Mouse (Mus musculus): ENCODE measurements around the gene Zdhhc22. TPM values are rescaled to one million over a fixed set of nuclear protein-coding genes. Genes with fewer than 3 reads are reported as not detected.

The Zdhhc22 gene
- total and polyA plus RNA-seq, 3 experiments = not detected

GRCm38 (mm10) chr12:86946301-86946781 lies 43.9 kb downstream of the Zdhhc22 start:
- intact Hi-C loops (cut with DNase I) = loop anchor here (2.0 kb wide), 1 partner anchor 28 kb away; no protein-coding TSS in a partner anchor
- under 1% methylated on average over 17 of the region's 17 CpGs for WGBS

GRCm38 (mm10) chr12:86945126-86945525 lies 45.1 kb downstream of the Zdhhc22 start:
- H3K27me3 ChIP-seq (ENCODE audit: control insufficient read depth, insufficient read depth, low read length) = no peaks in the 10 kb centered on the region
- no peaks in the 10 kb centered on the region for H3K79me2 ChIP-seq (replicated peaks; ENCODE audit: control insufficient read depth, insufficient read depth, low read length)
- no peak overlapping the region for H3K9ac ChIP-seq (ENCODE audit: low read depth, low read length)
- H3K4me1 ChIP-seq (ENCODE audit: control insufficient read depth, insufficient read depth, low read length) = peaks cover 15% of the 10 kb centered on the region
- peaks cover 8% of the 10 kb centered on the region for H3K36me3 ChIP-seq (ENCODE audit: control insufficient read depth, insufficient read depth, low read length)
- no peak overlapping the region for H3K4me3 ChIP-seq
- no peak for TF ChIP-seq POLR2A (IDR thresholded peaks at IDR 0.05; ENCODE audit: insufficient read depth, low read depth, low read length)
- TF ChIP-seq CTCF (IDR thresholded peaks at IDR 0.05) = peak; percentile 85
- 0 out of 2 replicates have a peak, but pooled peaks have one; percentile 38 for TF ChIP-seq EP300 (IDR thresholded peaks at IDR 0.05; ENCODE audit: insufficient read depth, low read depth, low read length)
- WGBS = 34% methylated on average over 4 of the region's 4 CpGs
- DNase-seq = peak in 1 of 2 experiments; percentile 71
- peak overlapping the region; percentile 99 for H3K27ac ChIP-seq
- intact Hi-C loops (cut with DNase I) = loop anchor here (2.0 kb wide), 2 partner anchors 14 to 40 kb away; no protein-coding TSS in a partner anchor

More at GRCm38 (mm10) chr12:86946301-86946781, 43.9 kb downstream of the Zdhhc22 start:
- Histone ChIP-seq H3K4me1 (ENCODE audit: control insufficient read depth, insufficient read depth, low read length) (peaks cover 14% of the 10 kb centered on the region), H3K9ac (ENCODE audit: low read depth, low read length) (peak overlapping the region; percentile 93), H3K27me3 (ENCODE audit: control insufficient read depth, insufficient read depth, low read length) (no peaks in the 10 kb centered on the region), H3K27ac (peak overlapping the region; percentile 99), H3K36me3 (ENCODE audit: control insufficient read depth, insufficient read depth, low read length) (peaks cover 11% of the 10 kb centered on the region), H3K4me3 (peak overlapping the region; percentile 63), H3K79me2 (replicated peaks; ENCODE audit: control insufficient read depth, insufficient read depth, low read length) (peaks cover 5% of the 10 kb centered on the region)
- no peak for TF ChIP-seq EP300 (IDR thresholded peaks at IDR 0.05; ENCODE audit: insufficient read depth, low read depth, low read length)
- no peak for TF ChIP-seq CTCF (IDR thresholded peaks at IDR 0.05)
- TF ChIP-seq POLR2A (IDR thresholded peaks at IDR 0.05; ENCODE audit: insufficient read depth, low read depth, low read length) = no peak
- no peak for DNase-seq

- intact Hi-C loops (cut with DNase I) = no loop called here
- Histone ChIP-seq H3K4me1 (ENCODE audit: control insufficient read depth, insufficient read depth, low read length) (peaks cover 13% of the 10 kb centered on the region), H3K4me3 (no peak overlapping the region), H3K36me3 (ENCODE audit: control insufficient read depth, insufficient read depth, low read length) (peaks cover 2% of the 10 kb centered on the region), H3K79me2 (replicated peaks; ENCODE audit: control insufficient read depth, insufficient read depth, low read length) (no peaks in the 10 kb centered on the region), H3K27ac (peak overlapping the region; percentile 34; the same call in 1 of the 2 replicates), H3K9ac (ENCODE audit: low read depth, low read length) (no peak overlapping the region), H3K27me3 (ENCODE audit: control insufficient read depth, insufficient read depth, low read length) (no peaks in the 10 kb centered on the region)
- DNase-seq = no peak
- TF ChIP-seq POLR2A (IDR thresholded peaks at IDR 0.05; ENCODE audit: insufficient read depth, low read depth, low read length) = no peak
- TF ChIP-seq EP300 (IDR thresholded peaks at IDR 0.05; ENCODE audit: insufficient read depth, low read depth, low read length) = no peak
- TF ChIP-seq CTCF (IDR thresholded peaks at IDR 0.05) = no peak
- WGBS = 91% methylated on average over 8 of the region's 8 CpGs
These were observed 46.8 kb downstream of the Zdhhc22 start for GRCm38 (mm10) chr12:86943421-86943820.

- 50% methylated on average over 5 of the region's 5 CpGs for WGBS
- H3K36me3 ChIP-seq (ENCODE audit: control insufficient read depth, insufficient read depth, low read length) = peaks cover 10% of the 10 kb centered on the region
- intact Hi-C loops (cut with DNase I) = no loop called here
- peak overlapping the region; percentile 51 for H3K27ac ChIP-seq
- no peaks in the 10 kb centered on the region for H3K79me2 ChIP-seq (replicated peaks; ENCODE audit: control insufficient read depth, insufficient read depth, low read length)
- no peak overlapping the region for H3K4me3 ChIP-seq
- H3K27me3 ChIP-seq (ENCODE audit: control insufficient read depth, insufficient read depth, low read length) = no peaks in the 10 kb centered on the region
- no peak for DNase-seq
- H3K4me1 ChIP-seq (ENCODE audit: control insufficient read depth, insufficient read depth, low read length) = peaks cover 21% of the 10 kb centered on the region
- TF ChIP-seq CTCF (IDR thresholded peaks at IDR 0.05) (no peak), POLR2A (IDR thresholded peaks at IDR 0.05; ENCODE audit: insufficient read depth, low read depth, low read length) (no peak), EP300 (IDR thresholded peaks at IDR 0.05; ENCODE audit: insufficient read depth, low read depth, low read length) (peak; percentile 70; the same call in 1 of the 2 replicates)
- H3K9ac ChIP-seq (ENCODE audit: low read depth, low read length) = no peak overlapping the region
These were observed 48.3 kb downstream of the Zdhhc22 start for GRCm38 (mm10) chr12:86941734-86942486.

GRCm38 (mm10) chr12:86941173-86941572 lies 49.1 kb downstream of the Zdhhc22 start:
- no peaks in the 10 kb centered on the region for H3K27me3 ChIP-seq (ENCODE audit: control insufficient read depth, insufficient read depth, low read length)
- intact Hi-C loops (cut with DNase I) = no loop called here
- peak overlapping the region; percentile 51 for H3K27ac ChIP-seq
- no peak overlapping the region for H3K4me3 ChIP-seq
- no peaks in the 10 kb centered on the region for H3K79me2 ChIP-seq (replicated peaks; ENCODE audit: control insufficient read depth, insufficient read depth, low read length)
- peak overlapping the region; percentile 13; the same call in 1 of the 2 replicates for H3K9ac ChIP-seq (ENCODE audit: low read depth, low read length)
- no peak for DNase-seq
- H3K4me1 ChIP-seq (ENCODE audit: control insufficient read depth, insufficient read depth, low read length) = peaks cover 21% of the 10 kb centered on the region
- TF ChIP-seq EP300 (IDR thresholded peaks at IDR 0.05; ENCODE audit: insufficient read depth, low read depth, low read length) (0 out of 2 replicates have a peak, but pooled peaks have one; percentile 22), POLR2A (IDR thresholded peaks at IDR 0.05; ENCODE audit: insufficient read depth, low read depth, low read length) (no peak), CTCF (IDR thresholded peaks at IDR 0.05) (peak; percentile 14; the same call in 1 of the 2 replicates)
- 49% methylated on average over 11 of the region's 11 CpGs for WGBS
- peaks cover 14% of the 10 kb centered on the region for H3K36me3 ChIP-seq (ENCODE audit: control insufficient read depth, insufficient read depth, low read length)
